Mouse (Mus musculus) liver, embryonic 15.5 days (tissue): ENCODE measurements around the gene Fkbp8. TPM values are rescaled to one million over a fixed set of nuclear protein-coding genes. Genes with fewer than 3 reads are reported as not detected.
A peak's percentile ranks its signal among the peaks of the same experiment; 100 is the strongest.

Experiments
- ATAC-seq: fragments of 200-750 bp; cut with Nextera tagmentation; 2 replicates; pipeline ENCODE4 v1.8.0; 2017; ENCODE audit warnings: moderate number of reproducible peaks, mild to moderate bottlenecking, moderate library complexity; ENCODE audit not compliant: insufficient read depth
- H3K27ac ChIP-seq: fragments of 300-500 bp; sonication (generic); replicated peaks from 2 replicates; pipeline ENCODE4 v1.5.1; 2015; ENCODE audit warnings: mild to moderate bottlenecking, inconsistent platforms
- H3K27me3 ChIP-seq: fragments of 300-500 bp; sonication (generic); 2 replicates; pipeline ENCODE4 v1.6.1; 2015; ENCODE audit warnings: mild to moderate bottlenecking, inconsistent platforms
- H3K36me3 ChIP-seq: fragments of 300-500 bp; sonication (generic); replicated peaks from 2 replicates; pipeline ENCODE4 v1.6.1; 2015; ENCODE audit warnings: moderate library complexity, mild to moderate bottlenecking, inconsistent platforms
- H3K4me1 ChIP-seq: fragments of 300-500 bp; sonication (generic); replicated peaks from 2 replicates; pipeline ENCODE4 v1.6.1; 2015; ENCODE audit warnings: inconsistent platforms
- H3K4me2 ChIP-seq: fragments of 300-500 bp; sonication (generic); 2 replicates; pipeline ENCODE4 v1.6.1; 2015; ENCODE audit warnings: moderate library complexity, mild to moderate bottlenecking, inconsistent platforms
- H3K4me3 ChIP-seq: fragments of 300-500 bp; sonication (generic); replicated peaks from 2 replicates; pipeline ENCODE4 v1.5.1; 2015; ENCODE audit warnings: mild to moderate bottlenecking, inconsistent platforms
- H3K9ac ChIP-seq: fragments of 300-500 bp; sonication (generic); 2 replicates; pipeline ENCODE4 v1.6.1; 2015; ENCODE audit warnings: moderate library complexity, mild to moderate bottlenecking, inconsistent platforms
- H3K9me3 ChIP-seq: fragments of 300-500 bp; sonication (generic); replicated peaks from 2 replicates; pipeline ENCODE4 v1.6.1; 2016; ENCODE audit warnings: inconsistent platforms
- WGBS: fragments of 180-500 bp; shearing (Covaris S2); methylation state at CpG from one replicate; pipeline ENCODE4 v1.1.7; 2015; ENCODE audit warnings: mixed read lengths; ENCODE audit not compliant: insufficient replicate concordance; 5-methylcytosine and 5-hydroxymethylcytosine counted together
- polyA plus RNA-seq: library from polyadenylated mRNA; unstranded; fragments of >200 nt; fragmentation: Nextera tagmentation; extraction: Ambion mirVana; gene quantifications from 2 replicates; pipeline ENCODE4 v1.2.1, GENCODE M21; 2015

The Fkbp8 gene
- polyA plus RNA-seq, 1 experiment from 2014 or later: 163 TPM

- Histone ChIP-seq H3K36me3 (peaks cover 8% of the 10 kb centered on the region; the same call in 1 of the 2 replicates), H3K27me3 (no peaks in the 10 kb centered on the region), H3K4me3 (no peak overlapping the region), H3K9me3 (no peaks in the 10 kb centered on the region), H3K4me2 (no peak overlapping the region), H3K27ac (peak overlapping the region; percentile 64), H3K4me1 (peaks cover 94% of the 10 kb centered on the region), H3K9ac (0 out of 2 replicates have a peak overlapping the region, but pooled peaks have one; percentile 9)
- WGBS: 51% methylated on average over 7 of the region's 7 CpGs
- no peak for ATAC-seq
These were observed 34.4 kb downstream of the Fkbp8 start for GRCm38 (mm10) chr8:70561809-70562535.

GRCm38 (mm10) chr8:70562802-70563201, 35.3 kb downstream of the Fkbp8 start:
- 59% methylated on average over 3 of the region's 3 CpGs for whole genome bisulfite sequencing
- no peak overlapping the region for H3K4me2 ChIP-seq
- H3K4me3 ChIP-seq: no peak overlapping the region
- H3K4me1 ChIP-seq: peaks cover 86% of the 10 kb centered on the region
- H3K27ac ChIP-seq: no peak overlapping the region
- no peak overlapping the region for H3K9ac ChIP-seq
- no peak for ATAC-seq
- H3K36me3 ChIP-seq: 0 out of 2 replicates have a peak, but pooled peaks cover 4% of the 10 kb centered on the region
- H3K9me3 ChIP-seq: no peaks in the 10 kb centered on the region
- H3K27me3 ChIP-seq: no peaks in the 10 kb centered on the region

- H3K36me3 ChIP-seq: 0 out of 2 replicates have a peak, but pooled peaks cover 4% of the 10 kb centered on the region
These were observed 36.4 kb downstream of the Fkbp8 start for GRCm38 (mm10) chr8:70563763-70564387.

GRCm38 (mm10) chr8:70564696-70565235, 37.2 kb downstream of the Fkbp8 start:
- Histone ChIP-seq H3K36me3 (0 out of 2 replicates have a peak, but pooled peaks cover 4% of the 10 kb centered on the region), H3K9ac (no peak overlapping the region), H3K4me1 (peaks cover 70% of the 10 kb centered on the region), H3K27ac (no peak overlapping the region), H3K4me3 (no peak overlapping the region), H3K9me3 (no peaks in the 10 kb centered on the region), H3K4me2 (no peak overlapping the region), H3K27me3 (no peaks in the 10 kb centered on the region)
- no peak for ATAC-seq
- WGBS: 82% methylated on average over 3 of the region's 3 CpGs

More at GRCm38 (mm10) chr8:70563763-70564387, 36.4 kb downstream of the Fkbp8 start:
- Histone ChIP-seq H3K4me2 (no peak overlapping the region), H3K9me3 (no peaks in the 10 kb centered on the region), H3K9ac (no peak overlapping the region), H3K4me1 (peaks cover 75% of the 10 kb centered on the region), H3K27me3 (no peaks in the 10 kb centered on the region), H3K4me3 (no peak overlapping the region), H3K27ac (0 out of 2 replicates have a peak overlapping the region, but pooled peaks have one; percentile 24)
- WGBS: 67% methylated on average over 6 of the region's 6 CpGs
- no peak for ATAC-seq

- H3K4me3 ChIP-seq: no peak overlapping the region
- H3K27me3 ChIP-seq: no peaks in the 10 kb centered on the region
- 0 out of 2 replicates have a peak overlapping the region, but pooled peaks have one; percentile 9 for H3K27ac ChIP-seq
- H3K4me2 ChIP-seq: no peak overlapping the region
- no peaks in the 10 kb centered on the region for H3K36me3 ChIP-seq
- H3K9me3 ChIP-seq: no peaks in the 10 kb centered on the region
- no peak overlapping the region for H3K9ac ChIP-seq
- H3K4me1 ChIP-seq: peaks cover 69% of the 10 kb centered on the region
- 13% methylated on average over 3 of the region's 3 CpGs for WGBS
- ATAC-seq: no peak
These were observed 38.0 kb downstream of the Fkbp8 start for GRCm38 (mm10) chr8:70565561-70565960.

GRCm38 (mm10) chr8:70570360-70570759, 42.8 kb downstream of the Fkbp8 start:
- H3K9ac ChIP-seq: no peak overlapping the region
- no peaks in the 10 kb centered on the region for H3K9me3 ChIP-seq
- no peak overlapping the region for H3K4me3 ChIP-seq
- H3K4me1 ChIP-seq: peaks cover 39% of the 10 kb centered on the region
- no peaks in the 10 kb centered on the region for H3K27me3 ChIP-seq
- H3K4me2 ChIP-seq: no peak overlapping the region
- peaks cover 21% of the 10 kb centered on the region for H3K36me3 ChIP-seq
- no peak overlapping the region for H3K27ac ChIP-seq
- no peak for ATAC-seq

- no peak overlapping the region for H3K4me2 ChIP-seq
These were observed 43.5 kb downstream of the Fkbp8 start for GRCm38 (mm10) chr8:70570990-70571389.

GRCm38 (mm10) chr8:70574302-70574701, 46.8 kb downstream of the Fkbp8 start:
- Histone ChIP-seq H3K4me1 (peaks cover 26% of the 10 kb centered on the region), H3K4me2 (no peak overlapping the region), H3K4me3 (no peak overlapping the region), H3K9ac (no peak overlapping the region), H3K36me3 (peaks cover 37% of the 10 kb centered on the region), H3K27ac (no peak overlapping the region), H3K27me3 (no peaks in the 10 kb centered on the region), H3K9me3 (no peaks in the 10 kb centered on the region)
- no peak for ATAC-seq

More at GRCm38 (mm10) chr8:70570990-70571389, 43.5 kb downstream of the Fkbp8 start:
- Histone ChIP-seq H3K27ac (no peak overlapping the region), H3K9me3 (no peaks in the 10 kb centered on the region), H3K9ac (no peak overlapping the region), H3K27me3 (no peaks in the 10 kb centered on the region), H3K4me1 (peaks cover 33% of the 10 kb centered on the region), H3K4me3 (no peak overlapping the region), H3K36me3 (peaks cover 21% of the 10 kb centered on the region)
- WGBS: 83% methylated on average over 6 of the region's 6 CpGs
- no peak; the same call in 1 of the 2 replicates for ATAC-seq

GRCm38 (mm10) chr8:70574915-70575314, 47.4 kb downstream of the Fkbp8 start:
- ATAC-seq: no peak
- Histone ChIP-seq H3K4me2 (no peak overlapping the region), H3K36me3 (peaks cover 40% of the 10 kb centered on the region), H3K4me1 (peaks cover 24% of the 10 kb centered on the region), H3K9ac (no peak overlapping the region), H3K4me3 (no peak overlapping the region), H3K27ac (no peak overlapping the region), H3K27me3 (no peaks in the 10 kb centered on the region), H3K9me3 (no peaks in the 10 kb centered on the region)
- 33% methylated on average over 4 of the region's 4 CpGs for WGBS

- Histone ChIP-seq H3K9me3 (no peaks in the 10 kb centered on the region), H3K4me3 (no peak overlapping the region), H3K27ac (no peak overlapping the region), H3K9ac (no peak overlapping the region), H3K27me3 (no peaks in the 10 kb centered on the region), H3K4me2 (no peak overlapping the region), H3K4me1 (peaks cover 14% of the 10 kb centered on the region), H3K36me3 (peaks cover 63% of the 10 kb centered on the region)
- no peak for ATAC-seq
- 83% methylated on average over 3 of the region's 3 CpGs for WGBS
These were observed 49.7 kb downstream of the Fkbp8 start for GRCm38 (mm10) chr8:70577207-70577606.
